Mouse (Mus musculus) naive thymus-derived CD4-positive, alpha-beta T cell, adult 2 months (primary cell): ENCODE measurements around the gene Ltv1.
A peak's percentile ranks its signal among the peaks of the same experiment; 100 is the strongest.

Experiments
- DNase-seq: peaks from one replicate; pipeline ENCODE4 v3.0.0-alpha.2; 2011; ENCODE audit warnings: low read depth

Gene Ltv1

GRCm38 (mm10) chr10:13192731-13193351 lies at the start of gene Ltv1:
Gene Ltv1 (minus strand): TSS chr10:13193168.
- peak; percentile 95 for DNase-seq

- no peak for DNase-seq
Observed at GRCm38 (mm10) chr10:13240431-13240830, 47.5 kb upstream of the Ltv1 start.

- DNase-seq = no peak
Observed at GRCm38 (mm10) chr10:13238188-13238587, 45.2 kb upstream of the Ltv1 start.

- no peak for DNase-seq
Observed at GRCm38 (mm10) chr10:13236866-13237265, 43.9 kb upstream of the Ltv1 start.

- DNase-seq = no peak
Observed at GRCm38 (mm10) chr10:13234503-13234902, 41.5 kb upstream of the Ltv1 start.

GRCm38 (mm10) chr10:13233941-13234340 lies 41.0 kb upstream of the Ltv1 start:
- no peak for DNase-seq

GRCm38 (mm10) chr10:13233143-13233622 lies 40.2 kb upstream of the Ltv1 start:
- DNase-seq = no peak

GRCm38 (mm10) chr10:13232443-13233142 lies 39.6 kb upstream of the Ltv1 start:
- DNase-seq = no peak

- DNase-seq = no peak
Observed at GRCm38 (mm10) chr10:13230716-13231115, 37.7 kb upstream of the Ltv1 start.

- DNase-seq = no peak
Observed at GRCm38 (mm10) chr10:13225377-13226063, 32.6 kb upstream of the Ltv1 start.

- no peak for DNase-seq
Observed at GRCm38 (mm10) chr10:13222135-13222534, 29.2 kb upstream of the Ltv1 start.

GRCm38 (mm10) chr10:13220061-13220460 lies 27.1 kb upstream of the Ltv1 start:
- DNase-seq = no peak

GRCm38 (mm10) chr10:13213956-13214355 lies 21.0 kb upstream of the Ltv1 start:
- DNase-seq = no peak

- DNase-seq = no peak
Observed at GRCm38 (mm10) chr10:13212829-13213228, 19.9 kb upstream of the Ltv1 start.

GRCm38 (mm10) chr10:13212326-13212725 lies 19.4 kb upstream of the Ltv1 start:
- DNase-seq = no peak

GRCm38 (mm10) chr10:13209930-13210637 lies 17.1 kb upstream of the Ltv1 start:
- no peak for DNase-seq

GRCm38 (mm10) chr10:13209506-13209905 lies 16.5 kb upstream of the Ltv1 start:
- no peak for DNase-seq

GRCm38 (mm10) chr10:13209061-13209460 lies 16.1 kb upstream of the Ltv1 start:
- no peak for DNase-seq

- DNase-seq = no peak
Observed at GRCm38 (mm10) chr10:13201741-13202293, 8.8 kb upstream of the Ltv1 start.

GRCm38 (mm10) chr10:13200862-13201261 lies 7.9 kb upstream of the Ltv1 start:
- DNase-seq = no peak

- no peak for DNase-seq
Observed at GRCm38 (mm10) chr10:13199234-13199633, 6.3 kb upstream of the Ltv1 start.

GRCm38 (mm10) chr10:13196872-13197507 lies 4.0 kb upstream of the Ltv1 start:
- no peak for DNase-seq
